Mouse (Mus musculus) myocyte (in vitro differentiated cells): ENCODE results near the gene Gm973. TPM values are rescaled to one million over a fixed set of nuclear protein-coding genes. Genes with fewer than 3 reads are reported as not detected.

Source experiments
- H3K27me3 ChIP-seq: one replicate; pipeline ENCODE4 v1.6.1; 2011; ENCODE audit not compliant: control insufficient read depth, insufficient read depth, insufficient read length
- H3K36me3 ChIP-seq: one replicate; pipeline ENCODE4 v1.6.1; 2011; ENCODE audit not compliant: control insufficient read depth, insufficient read depth
- H3K4me2 ChIP-seq: one replicate; pipeline ENCODE4 v1.6.1; 2011; ENCODE audit warnings: low read depth, control low read depth
- H3K4me3 ChIP-seq: one replicate; pipeline ENCODE4 v1.5.1; 2011; ENCODE audit warnings: mild to moderate bottlenecking, control low read depth, moderate library complexity
- H3K79me2 ChIP-seq: one replicate; pipeline ENCODE4 v1.6.1; 2011; ENCODE audit not compliant: control insufficient read depth, insufficient read depth
- H3ac ChIP-seq: one replicate; pipeline ENCODE4 v1.6.1; 2011; ENCODE audit not compliant: control insufficient read depth, insufficient read length
- CEBPB ChIP-seq: IDR thresholded peaks from 2 replicates; pipeline ENCODE4 v1.6.1; 2011; ENCODE audit warnings: mild to moderate bottlenecking, moderate library complexity; ENCODE audit not compliant: poor library complexity, insufficient read depth, severe bottlenecking
- E2F4 ChIP-seq: IDR thresholded peaks from one replicate; pipeline ENCODE4 v1.6.1; 2011; ENCODE audit warnings: mild to moderate bottlenecking, control low read depth, moderate library complexity; ENCODE audit not compliant: insufficient read depth
- MAX ChIP-seq: IDR thresholded peaks from one replicate; pipeline ENCODE4 v1.6.1; 2011; ENCODE audit warnings: low read depth, mild to moderate bottlenecking, control low read depth
- MYOD1 ChIP-seq, 3 experiments: IDR thresholded peaks; one replicate each; pipeline ENCODE4 v1.6.1; 2011; ENCODE audit warnings: control low read depth in 2 of 3, low read depth in 2 of 3, mild to moderate bottlenecking in 2 of 3, moderate library complexity in 1 of 3; ENCODE audit not compliant: insufficient read length in 2 of 3, control insufficient read depth in 1 of 3
- MYOG ChIP-seq, 3 experiments: IDR thresholded peaks; one replicate each; pipeline ENCODE4 v1.6.1; 2011; ENCODE audit warnings: control low read depth in 2 of 3, low read depth in 2 of 3, mild to moderate bottlenecking in 2 of 3; ENCODE audit not compliant: insufficient read length in 2 of 3, control insufficient read depth in 1 of 3, insufficient read depth in 1 of 3
- POLR2A ChIP-seq: IDR thresholded peaks from one replicate; pipeline ENCODE4 v1.6.1; 2011; ENCODE audit warnings: low read depth, mild to moderate bottlenecking, control low read depth, moderate library complexity; ENCODE audit not compliant: insufficient read length
- POLR2AphosphoS2 ChIP-seq: IDR thresholded peaks from one replicate; pipeline ENCODE4 v1.6.1; 2011; ENCODE audit warnings: low read depth, control low read depth; ENCODE audit not compliant: insufficient read length
- REST ChIP-seq: IDR thresholded peaks from one replicate; pipeline ENCODE4 v1.6.1; 2011; ENCODE audit warnings: mild to moderate bottlenecking, control low read depth, moderate library complexity; ENCODE audit not compliant: insufficient read depth, insufficient read length
- SRF ChIP-seq: IDR thresholded peaks from one replicate; pipeline ENCODE4 v1.6.1; 2011; ENCODE audit warnings: low read depth; ENCODE audit not compliant: control insufficient read depth, insufficient read length
- TCF12 ChIP-seq: IDR thresholded peaks from one replicate; pipeline ENCODE4 v1.6.1; 2011; ENCODE audit warnings: mild to moderate bottlenecking, control low read depth; ENCODE audit not compliant: poor library complexity, insufficient read depth, severe bottlenecking
- TCF3 ChIP-seq: IDR thresholded peaks from one replicate; pipeline ENCODE4 v1.6.1; 2011; ENCODE audit warnings: low read depth, control low read depth; ENCODE audit not compliant: insufficient read length
- USF1 ChIP-seq: IDR thresholded peaks from one replicate; pipeline ENCODE4 v1.6.1; 2011; ENCODE audit warnings: low read depth, mild to moderate bottlenecking, control low read depth, moderate library complexity
- polyA plus RNA-seq: library from polyadenylated mRNA; unstranded; fragments of >200 nt; fragmentation: generic; extraction: Trizol; gene quantifications from one replicate; pipeline ENCODE4 v1.2.1, GENCODE M21; 2012; ENCODE audit warnings: missing spikeins

Gm973 gene
- polyA plus RNA-seq, 1 experiment: not detected

DNA sequence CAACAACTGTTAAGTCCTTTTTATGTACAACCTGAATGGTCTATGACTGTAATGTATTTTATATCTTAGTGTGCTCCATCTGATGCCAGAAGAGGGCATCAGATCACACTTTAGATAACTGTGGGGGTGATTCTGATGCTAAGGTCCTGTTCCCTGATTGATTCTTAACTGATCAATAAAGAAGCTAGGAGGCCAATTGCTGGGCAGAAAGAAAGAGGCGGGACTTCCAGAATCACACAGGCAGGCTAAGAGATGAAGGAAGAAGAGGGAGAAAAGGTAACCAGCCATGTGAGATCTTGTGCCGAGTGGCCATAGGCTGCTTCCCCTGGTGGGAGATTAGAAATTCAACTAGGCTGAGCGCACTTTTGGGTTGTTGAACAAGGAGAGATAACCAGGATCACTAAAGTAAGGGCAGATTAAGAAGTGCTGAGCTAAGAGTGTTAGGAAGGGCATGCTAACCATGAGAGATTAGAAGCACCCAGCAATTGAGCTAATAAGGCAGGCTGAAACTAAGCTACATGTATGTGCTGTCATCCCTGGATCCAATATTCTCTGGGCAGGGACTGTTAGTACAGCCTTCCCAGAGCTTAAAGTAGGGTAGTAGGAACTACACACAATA, 135.2 kb downstream of the Gm973 start:
- TF ChIP-seq USF1 (no peak), MAX (no peak), MYOD1 (IDR thresholded peaks at IDR 0.05; ENCODE audit: control insufficient read depth in 1 of 3, insufficient read length in 2 of 3, low read depth in 2 of 3) (no peak), SRF (no peak), POLR2A (no peak), E2F4 (no peak), POLR2AphosphoS2 (no peak), MYOG (IDR thresholded peaks at IDR 0.05; ENCODE audit: control insufficient read depth in 1 of 3, insufficient read depth in 1 of 3, insufficient read length in 2 of 3, low read depth in 2 of 3) (no peak), REST (no peak), CEBPB (no peak), TCF12 (no peak), TCF3 (no peak)
- peaks cover 28% of the 10 kb centered on the region for H3K36me3 ChIP-seq
- H3K27me3 ChIP-seq: no peaks in the 10 kb centered on the region
- no peak overlapping the region for H3ac ChIP-seq
- H3K79me2 ChIP-seq: peaks cover 11% of the 10 kb centered on the region
- H3K4me2 ChIP-seq: no peak overlapping the region
- H3K4me3 ChIP-seq: no peak overlapping the region

DNA sequence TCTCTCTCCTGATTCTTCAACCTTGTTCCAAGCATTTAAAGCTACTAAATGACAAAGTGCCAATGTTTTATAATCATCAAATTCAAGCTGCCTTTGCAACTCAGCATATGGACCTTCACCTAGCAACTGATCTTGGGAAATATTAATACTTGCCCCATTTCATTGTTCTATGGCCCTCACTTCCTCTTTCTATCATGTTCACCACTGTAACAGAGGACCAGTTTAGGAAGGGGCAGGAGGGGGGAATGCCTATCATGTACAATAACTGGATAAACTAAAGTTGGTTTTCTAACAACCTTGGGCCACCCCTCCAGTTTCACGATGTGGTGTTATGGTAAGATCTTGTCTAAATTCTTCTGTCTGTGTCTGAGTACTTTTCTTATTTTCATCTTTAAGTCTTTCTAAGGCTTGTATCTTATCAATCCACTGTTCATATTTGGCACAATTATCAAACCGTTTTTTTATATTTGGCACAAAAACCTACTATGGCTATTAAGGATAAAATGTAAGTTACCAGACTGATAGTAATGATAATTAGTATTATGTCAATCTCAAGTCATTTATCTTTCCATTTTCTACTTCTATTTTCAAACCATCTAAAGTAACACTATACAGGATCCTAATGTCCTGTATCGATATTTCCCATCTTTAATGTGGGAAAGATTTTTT, 137.3 kb downstream of the Gm973 start:
- H3K79me2 ChIP-seq: peaks cover 32% of the 10 kb centered on the region
- no peak overlapping the region for H3K4me3 ChIP-seq
- H3K36me3 ChIP-seq: peaks cover 28% of the 10 kb centered on the region
- no peak overlapping the region for H3K4me2 ChIP-seq
- H3K27me3 ChIP-seq: no peaks in the 10 kb centered on the region
- TF ChIP-seq USF1 (no peak), POLR2AphosphoS2 (no peak), TCF12 (no peak), TCF3 (no peak), SRF (no peak)
- H3ac ChIP-seq: no peak overlapping the region

DNA sequence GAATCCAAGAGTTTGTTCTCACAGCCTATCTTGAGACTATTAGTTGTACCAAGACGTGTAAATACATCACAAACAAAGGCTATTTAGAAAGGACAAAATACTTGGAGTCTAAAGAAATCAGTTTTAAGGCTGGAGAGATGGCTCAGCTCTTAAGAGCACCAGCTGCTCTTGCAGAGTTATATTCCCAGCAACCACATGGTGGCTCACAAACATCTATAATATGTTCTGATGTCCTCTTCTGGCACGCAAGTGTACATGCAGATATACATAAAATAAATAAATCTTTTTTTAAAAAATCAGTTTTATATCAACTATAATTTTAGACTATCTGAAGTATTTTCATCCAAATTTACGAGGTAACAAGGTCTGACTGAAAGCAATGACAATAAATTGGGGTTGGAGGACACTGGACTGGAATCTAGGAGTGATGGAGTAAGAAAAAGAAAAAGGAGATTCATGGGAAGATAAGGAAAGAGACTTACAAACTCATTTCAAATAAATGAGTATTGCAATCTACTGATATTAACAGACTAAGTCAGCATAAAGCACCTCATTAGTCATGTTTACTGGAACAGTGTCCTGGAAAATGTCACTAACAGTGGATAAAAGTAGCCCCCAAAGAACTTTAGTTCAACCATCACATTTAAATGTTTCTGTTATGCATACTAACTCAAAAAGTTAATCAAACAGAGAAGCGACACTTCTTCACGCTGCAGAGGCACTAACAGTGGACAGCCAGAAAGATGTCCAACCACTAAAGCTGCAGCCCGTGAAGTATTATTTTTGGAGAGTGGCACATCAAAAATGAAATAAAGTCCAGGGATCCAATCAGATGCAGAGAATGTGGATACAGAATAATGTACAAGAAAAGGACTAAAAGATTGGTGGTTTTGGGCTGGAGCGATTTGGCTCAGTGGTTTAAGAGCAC, 140.4 kb downstream of the Gm973 start:
- no peak overlapping the region for H3ac ChIP-seq
- no peaks in the 10 kb centered on the region for H3K27me3 ChIP-seq
- no peak overlapping the region for H3K4me3 ChIP-seq
- H3K4me2 ChIP-seq: no peak overlapping the region
- TF ChIP-seq SRF: no peak
- no peak for TF ChIP-seq MAX
- no peak for TF ChIP-seq USF1
- no peak for TF ChIP-seq MYOD1 (IDR thresholded peaks at IDR 0.05; ENCODE audit: control insufficient read depth in 1 of 3, insufficient read length in 2 of 3, low read depth in 2 of 3)
- no peak for TF ChIP-seq REST
- no peak for TF ChIP-seq POLR2A
- no peak for TF ChIP-seq TCF3
- no peak for TF ChIP-seq E2F4
- TF ChIP-seq MYOG (IDR thresholded peaks at IDR 0.05; ENCODE audit: control insufficient read depth in 1 of 3, insufficient read depth in 1 of 3, insufficient read length in 2 of 3, low read depth in 2 of 3): no peak
- TF ChIP-seq POLR2AphosphoS2: no peak
- no peak for TF ChIP-seq TCF12
- TF ChIP-seq CEBPB: no peak
- H3K36me3 ChIP-seq: peaks cover 17% of the 10 kb centered on the region
- H3K79me2 ChIP-seq: peaks cover 63% of the 10 kb centered on the region

DNA sequence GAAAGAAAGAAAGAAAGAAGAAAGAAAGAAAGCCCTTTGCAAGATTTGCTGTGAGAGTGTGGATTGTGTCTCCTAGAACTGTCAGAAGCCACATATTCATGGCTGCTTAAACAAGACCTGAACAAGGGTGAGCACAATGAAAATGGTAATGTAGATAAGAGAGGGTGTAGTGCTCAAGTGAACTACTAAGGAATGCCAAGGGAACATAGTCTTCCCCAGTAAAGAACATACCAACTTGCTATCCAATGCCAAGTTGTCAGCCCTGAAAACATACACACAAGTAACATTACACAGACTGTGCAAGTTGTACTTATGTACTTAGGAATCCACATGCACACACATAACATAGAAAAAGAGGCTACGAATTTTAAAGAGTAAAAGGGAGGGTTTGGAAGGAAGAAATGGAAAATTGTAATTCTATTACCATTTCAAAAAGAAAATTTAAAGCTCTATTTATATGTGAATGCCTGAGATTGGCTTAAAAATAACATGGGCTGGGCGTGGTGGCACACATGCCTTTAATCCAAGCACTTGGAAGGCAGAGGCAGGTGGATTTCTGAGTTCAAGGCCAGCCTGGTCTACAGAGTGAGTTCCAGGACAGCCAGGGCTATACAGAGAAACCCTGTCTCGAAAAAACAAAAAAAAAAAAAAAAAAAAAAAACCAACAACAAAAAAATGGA, 147.5 kb downstream of the Gm973 start:
- Histone ChIP-seq H3K27me3 (no peaks in the 10 kb centered on the region), H3K79me2 (peaks cover 99% of the 10 kb centered on the region), H3ac (no peak overlapping the region), H3K4me3 (no peak overlapping the region), H3K4me2 (no peak overlapping the region), H3K36me3 (no peaks in the 10 kb centered on the region)
- TF ChIP-seq POLR2AphosphoS2 (no peak), MYOD1 (IDR thresholded peaks at IDR 0.05; ENCODE audit: control insufficient read depth in 1 of 3, insufficient read length in 2 of 3, low read depth in 2 of 3) (no peak), TCF3 (no peak), CEBPB (no peak), USF1 (no peak), E2F4 (no peak), SRF (no peak), TCF12 (no peak), REST (no peak), POLR2A (no peak), MYOG (IDR thresholded peaks at IDR 0.05; ENCODE audit: control insufficient read depth in 1 of 3, insufficient read depth in 1 of 3, insufficient read length in 2 of 3, low read depth in 2 of 3) (no peak), MAX (no peak)
